Mouse (Mus musculus) heart, embryonic 16.5 days (tissue): ENCODE data around the gene Clk4. TPM values are rescaled to one million over a fixed set of nuclear protein-coding genes. Genes with fewer than 3 reads are reported as not detected.

ENCODE experiments used
- ATAC-seq: fragments of 200-750 bp; cut with Nextera tagmentation; replicated peaks from 2 replicates; pipeline ENCODE4 v1.8.0; 2017; ENCODE audit warnings: moderate number of reproducible peaks; ENCODE audit not compliant: insufficient read depth, low FRiP score; ENCODE audit errors: extremely low read depth
- H3K27ac ChIP-seq: fragments of 300-500 bp; sonication (generic); 2 replicates; pipeline ENCODE4 v1.5.1; 2014; ENCODE audit warnings: mild to moderate bottlenecking, low read length, control low read depth, moderate library complexity
- H3K27me3 ChIP-seq: fragments of 300-500 bp; sonication (generic); 2 replicates; pipeline ENCODE4 v1.6.1; 2014; ENCODE audit warnings: low read length, mixed read lengths; ENCODE audit not compliant: control insufficient read depth, insufficient read depth
- H3K36me3 ChIP-seq: fragments of 300-500 bp; sonication (generic); 2 replicates; pipeline ENCODE4 v1.6.1; 2014; ENCODE audit not compliant: control insufficient read depth, insufficient read depth
- H3K4me1 ChIP-seq: fragments of 300-500 bp; sonication (generic); 2 replicates; pipeline ENCODE4 v1.6.1; 2014; ENCODE audit warnings: low read length, mixed read lengths; ENCODE audit not compliant: control insufficient read depth, insufficient read depth
- H3K4me2 ChIP-seq: fragments of 300-500 bp; sonication (generic); 2 replicates; pipeline ENCODE4 v1.6.1; 2014; ENCODE audit warnings: low read depth, mild to moderate bottlenecking, control low read depth, low read length
- H3K4me3 ChIP-seq: fragments of 300-500 bp; sonication (generic); 2 replicates; pipeline ENCODE4 v1.5.1; 2014; ENCODE audit warnings: mild to moderate bottlenecking, control low read depth, low read length
- H3K9ac ChIP-seq: fragments of 300-500 bp; sonication (generic); 2 replicates; pipeline ENCODE4 v1.6.1; 2014; ENCODE audit warnings: low read length, control low read depth
- H3K9me3 ChIP-seq: fragments of 300-500 bp; sonication (generic); replicated peaks from 2 replicates; pipeline ENCODE4 v1.6.1; 2016; ENCODE audit warnings: low read length; ENCODE audit not compliant: control insufficient read depth
- WGBS: fragments of 180-500 bp; shearing (Covaris S2); extraction: QIAGEN DNeasy Blood & Tissue Kit; methylation state at CpG from one replicate; pipeline ENCODE4 v1.1.7; 2014; 5-methylcytosine and 5-hydroxymethylcytosine counted together
- polyA plus RNA-seq: library from polyadenylated mRNA; unstranded; fragments of >200 nt; fragmentation: Nextera tagmentation; extraction: Ambion mirVana; gene quantifications from 2 replicates; pipeline ENCODE4 v1.2.1, GENCODE M21; 2015

The Clk4 gene
- polyA plus RNA-seq, 1 experiment from 2014 or later, result 82.3 TPM

DNA sequence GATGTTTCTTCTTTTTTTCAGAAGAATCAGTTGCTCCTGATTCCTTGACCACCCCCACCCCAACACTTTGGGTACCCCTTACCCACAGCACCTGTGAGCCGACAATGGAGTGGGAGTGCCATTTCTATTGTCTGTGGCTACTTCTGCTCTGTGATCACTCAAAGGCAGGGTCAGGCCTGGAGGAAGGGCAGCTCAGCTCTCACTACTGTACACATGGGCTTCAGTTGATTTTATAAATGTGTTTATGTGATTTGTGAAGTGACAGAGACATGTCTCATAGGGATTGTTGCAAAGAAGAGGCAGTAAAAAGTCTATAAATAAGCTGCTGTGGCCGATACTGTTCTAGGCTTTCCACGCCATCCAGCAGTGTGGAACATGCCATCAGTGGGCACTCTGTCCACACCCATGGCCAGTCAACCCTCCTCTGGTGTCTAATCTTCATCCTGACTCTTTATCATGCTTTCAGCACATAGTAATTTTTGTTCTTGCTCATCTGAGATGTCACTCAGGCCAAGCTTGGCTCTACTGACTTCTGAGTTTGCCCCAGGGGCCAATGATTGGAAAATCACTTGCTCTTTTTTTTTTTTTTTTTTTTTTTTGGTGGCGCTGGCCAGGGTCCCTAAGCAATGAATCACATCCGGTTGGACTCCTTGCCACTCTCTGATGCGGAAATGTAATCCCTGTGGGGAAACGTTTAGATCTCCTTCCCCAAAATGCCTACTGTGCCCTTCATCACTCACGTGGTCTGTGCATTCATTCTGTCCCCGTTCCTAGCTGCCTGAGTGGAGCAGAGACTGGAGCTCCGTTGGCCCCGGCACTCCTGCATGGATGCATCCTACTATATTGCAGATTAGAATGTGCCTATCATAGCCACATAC lies 68.5 kb downstream of the Clk4 start:
- no peaks in the 10 kb centered on the region for H3K27me3 ChIP-seq
- peaks cover 3% of the 10 kb centered on the region for H3K9me3 ChIP-seq
- H3K4me1 ChIP-seq, result no peaks in the 10 kb centered on the region
- no peak overlapping the region for H3K9ac ChIP-seq
- ATAC-seq, result no peak
- 67% methylated on average over 11 of the region's 11 CpGs for WGBS
- no peak overlapping the region for H3K4me2 ChIP-seq
- H3K36me3 ChIP-seq, result no peaks in the 10 kb centered on the region
- H3K4me3 ChIP-seq, result no peak overlapping the region
- no peak overlapping the region for H3K27ac ChIP-seq

Other genes with a start within 250 kb of the Clk4 start
- not detected in 2 replicates for gene Olfr54, start 247.5 kb upstream of the Clk4 start, polyA plus RNA-seq
- not detected in 2 replicates for gene Olfr1375, start 213.6 kb upstream of the Clk4 start, polyA plus RNA-seq
- gene Zfp354a, start 202.5 kb upstream of the Clk4 start, polyA plus RNA-seq, result 5.4 and 5.7 TPM in 2 replicates
- gene Gm12569, start 41.3 kb upstream of the Clk4 start, polyA plus RNA-seq, result not detected in 2 replicates
- 0.21 and 0.35 TPM in 2 replicates for gene BC049762, start 1.3 kb downstream of the Clk4 start, polyA plus RNA-seq
- 4.0 and 7.7 TPM in 2 replicates for gene Col23a1, start 28.2 kb downstream of the Clk4 start, polyA plus RNA-seq